Mouse (Mus musculus) left cerebral cortex, adult 2 months (tissue): Measurements from ENCODE around the gene Slc38a4. TPM values are rescaled to one million over a fixed set of nuclear protein-coding genes. Genes with fewer than 3 reads are reported as not detected.

ENCODE experiments used
- DNase-seq, 2 experiments: peaks; one replicate each; pipeline ENCODE4 v3.0.0; 2021 to 2022; ENCODE audit warnings: low spot score in 2 of 2, mixed read lengths in 1 of 2; ENCODE audit errors: extremely low spot score in 1 of 2
- H3K27ac ChIP-seq: fragments of 200-600 bp; 2 replicates; pipeline ENCODE4 v1.8.1; 2022
- H3K4me3 ChIP-seq: fragments of 200-600 bp; 2 replicates; pipeline ENCODE4 v1.8.1; 2022
- CTCF ChIP-seq: fragments of 200-600 bp; IDR thresholded peaks from 2 replicates; pipeline ENCODE4 v1.8.1; 2022; ENCODE audit warnings: antibody characterized with exemption, mild to moderate bottlenecking, moderate library complexity
- intact Hi-C: fragments of 180-260 bp; cut with DNase I; formaldehyde crosslinking; loops from one replicate; pipeline ENCODE4 v1.15.1; 2025
- long read RNA-seq, 2 experiments: library from polyadenylated mRNA; stranded (forward); transcript quantifications; one replicate each; pipeline ENCODE4 v2.0.0; 2021; ENCODE audit warnings: borderline mapping rate in 2 of 2
- total RNA-seq, 2 experiments: library from RNA; stranded (reverse); gene quantifications; 2 replicates each; pipeline ENCODE4 v1.2.3; 2021

Gene Slc38a4
- 1 to 10 TPM in 1 of 2 experiments, under 1 TPM in 1; 0.87 to 1.2 TPM for total RNA-seq
- long read RNA-seq, experiment 1, partial matches to known transcripts: 0 of 1 reads
- long read RNA-seq, experiment 1, other reads (novel, unspliced or antisense): 0 of 1 reads
- long read RNA-seq, experiment 2, partial matches to known transcripts: 1 of 2 reads
- long read RNA-seq, experiment 2, other reads (novel, unspliced or antisense): 1 of 2 reads

DNA sequence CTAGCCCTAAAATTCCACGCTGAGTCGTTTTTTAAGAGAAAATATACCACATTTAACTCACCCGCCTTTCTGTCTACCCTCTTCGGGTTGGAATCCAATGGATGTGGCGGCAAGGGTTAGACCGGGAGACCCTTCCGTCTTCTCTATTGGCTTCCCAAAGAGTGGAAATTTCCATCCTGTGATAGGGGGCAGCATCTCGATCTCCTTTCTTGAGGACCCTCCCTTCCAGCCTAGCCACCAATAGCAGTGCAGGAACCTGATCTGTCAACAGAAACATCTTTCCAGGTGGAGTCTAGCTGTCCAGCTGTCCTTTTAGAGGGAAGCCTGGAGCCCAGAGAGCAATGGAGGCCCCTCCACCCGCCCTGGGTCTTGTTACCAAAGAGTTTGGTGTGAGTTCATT, at the start of gene Slc38a4:
Gene Slc38a4 (minus strand): TSS at position 163 of the 400 bp plus-strand sequence.
- TF ChIP-seq CTCF: no peak
- H3K4me3 ChIP-seq: no peak within 1 kb of the TSS

GRCm38 (mm10) chr15:97104889-97105391, 49.2 kb upstream of the Slc38a4 start:
- TF ChIP-seq CTCF: no peak
- H3K27ac ChIP-seq: no peak overlapping the region
- H3K4me3 ChIP-seq: no peak overlapping the region
- DNase-seq: no peak
- intact Hi-C loops: no loop called here

More for the DNA sequence above, at the start of gene Slc38a4:
- H3K27ac ChIP-seq: no peak within 1 kb of the TSS
- no peak for DNase-seq
- intact Hi-C loops: no loop called here

DNA sequence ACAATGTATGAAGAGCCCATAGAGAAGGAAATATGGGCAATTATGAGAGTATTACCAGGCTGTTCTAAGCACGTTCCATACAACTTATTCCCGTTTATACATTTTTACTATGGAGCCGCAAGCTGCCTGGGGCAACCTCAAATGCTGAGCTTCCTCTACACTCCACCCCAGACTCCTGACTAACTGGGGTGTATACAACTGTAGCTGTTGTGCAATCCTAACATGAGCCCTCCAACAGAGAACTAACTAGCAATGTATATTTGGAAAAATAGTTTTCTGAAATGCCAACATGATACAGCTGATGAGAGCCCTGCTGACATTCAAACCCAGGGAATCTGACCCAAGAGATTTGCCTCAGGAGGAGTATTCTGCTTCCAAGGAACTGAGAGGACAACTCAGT, 48.3 kb upstream of the Slc38a4 start:
- DNase-seq: no peak
- no peak for TF ChIP-seq CTCF
- no peak overlapping the region for H3K4me3 ChIP-seq
- intact Hi-C loops: no loop called here
- H3K27ac ChIP-seq: no peak overlapping the region

- intact Hi-C loops: no loop called here
- no peak for DNase-seq
- no peak overlapping the region for H3K4me3 ChIP-seq
- no peak for TF ChIP-seq CTCF
- H3K27ac ChIP-seq: no peak overlapping the region
Observed at GRCm38 (mm10) chr15:97102811-97103210, 47.1 kb upstream of the Slc38a4 start.

GRCm38 (mm10) chr15:97102181-97102580, 46.4 kb upstream of the Slc38a4 start:
- Histone ChIP-seq H3K4me3 (no peak overlapping the region), H3K27ac (no peak overlapping the region)
- no peak for TF ChIP-seq CTCF
- no peak for DNase-seq
- intact Hi-C loops: no loop called here

- Histone ChIP-seq H3K27ac (no peak overlapping the region), H3K4me3 (no peak overlapping the region)
- intact Hi-C loops: no loop called here
- TF ChIP-seq CTCF: no peak
- no peak for DNase-seq
Observed at GRCm38 (mm10) chr15:97099101-97099500, 43.3 kb upstream of the Slc38a4 start.

- intact Hi-C loops: no loop called here
- no peak overlapping the region for H3K4me3 ChIP-seq
- no peak overlapping the region for H3K27ac ChIP-seq
- no peak for DNase-seq
- no peak for TF ChIP-seq CTCF
Observed at GRCm38 (mm10) chr15:97097548-97097947, 41.8 kb upstream of the Slc38a4 start.

- intact Hi-C loops: no loop called here
- H3K27ac ChIP-seq: no peak overlapping the region
- no peak for TF ChIP-seq CTCF
- no peak overlapping the region for H3K4me3 ChIP-seq
- DNase-seq: no peak
Observed at GRCm38 (mm10) chr15:97089526-97089925, 33.8 kb upstream of the Slc38a4 start.

DNA sequence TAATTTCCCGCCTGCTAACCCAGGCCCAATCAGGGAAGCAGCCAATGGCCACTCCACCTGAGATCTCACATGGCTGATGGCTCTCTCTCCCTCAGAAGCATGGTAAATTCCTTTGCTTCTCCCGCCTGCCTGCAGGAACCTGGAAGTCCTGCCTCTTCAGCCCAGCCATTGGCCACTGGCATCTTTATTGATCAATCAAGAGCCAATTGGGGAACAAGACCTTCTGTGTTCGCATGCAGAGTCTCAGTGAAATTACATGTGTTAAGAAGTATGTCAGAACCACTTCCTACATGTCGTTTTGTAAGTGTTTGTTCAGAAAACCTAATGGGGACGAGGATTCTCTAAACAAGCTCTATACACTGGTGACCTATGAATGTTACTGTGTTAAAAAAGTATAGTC, 30.1 kb upstream of the Slc38a4 start:
- no peak overlapping the region for H3K4me3 ChIP-seq
- DNase-seq: no peak
- H3K27ac ChIP-seq: no peak overlapping the region
- no peak for TF ChIP-seq CTCF
- intact Hi-C loops: no loop called here

GRCm38 (mm10) chr15:97077665-97078064, 21.9 kb upstream of the Slc38a4 start:
- DNase-seq: no peak
- TF ChIP-seq CTCF: no peak
- Histone ChIP-seq H3K4me3 (no peak overlapping the region), H3K27ac (no peak overlapping the region)
- intact Hi-C loops: no loop called here

GRCm38 (mm10) chr15:97076092-97076491, 20.3 kb upstream of the Slc38a4 start:
- no peak for DNase-seq
- TF ChIP-seq CTCF: no peak
- Histone ChIP-seq H3K4me3 (no peak overlapping the region), H3K27ac (no peak overlapping the region)
- intact Hi-C loops: no loop called here

DNA sequence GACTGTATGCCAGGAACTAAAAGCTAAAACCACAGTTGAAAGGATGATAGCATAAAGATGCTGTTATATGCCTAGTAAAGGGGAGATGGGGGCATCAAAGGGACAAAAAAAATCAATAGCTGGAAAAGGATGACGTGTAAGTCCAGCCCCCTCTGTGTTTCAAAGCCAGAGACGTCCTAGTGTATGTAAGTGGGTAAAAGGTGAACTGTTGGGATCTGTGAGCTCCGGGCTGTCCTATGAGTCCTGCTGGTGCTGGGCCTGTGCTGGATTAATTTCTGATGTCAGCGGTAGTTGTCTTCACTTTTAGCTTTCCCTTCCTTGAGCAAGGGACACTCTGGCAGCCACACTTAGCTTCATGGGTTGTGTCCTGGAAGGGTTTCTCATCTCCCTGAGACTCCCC, 19.5 kb upstream of the Slc38a4 start:
- intact Hi-C loops: no loop called here
- TF ChIP-seq CTCF: no peak
- H3K27ac ChIP-seq: no peak overlapping the region
- H3K4me3 ChIP-seq: no peak overlapping the region
- DNase-seq: no peak
